Mouse (Mus musculus): ENCODE data around the gene Fh1. TPM values are rescaled to one million over a fixed set of nuclear protein-coding genes. Genes with fewer than 3 reads are reported as not detected.

Gene Fh1
- 30.2 TPM for polyA plus RNA-seq (2017; shearing (Covaris generic))

GRCm38 (mm10) chr1:175625257-175625879, at the start of gene Fh1:
Fh1 (minus strand) TSS chr1:175625635.

DNA sequence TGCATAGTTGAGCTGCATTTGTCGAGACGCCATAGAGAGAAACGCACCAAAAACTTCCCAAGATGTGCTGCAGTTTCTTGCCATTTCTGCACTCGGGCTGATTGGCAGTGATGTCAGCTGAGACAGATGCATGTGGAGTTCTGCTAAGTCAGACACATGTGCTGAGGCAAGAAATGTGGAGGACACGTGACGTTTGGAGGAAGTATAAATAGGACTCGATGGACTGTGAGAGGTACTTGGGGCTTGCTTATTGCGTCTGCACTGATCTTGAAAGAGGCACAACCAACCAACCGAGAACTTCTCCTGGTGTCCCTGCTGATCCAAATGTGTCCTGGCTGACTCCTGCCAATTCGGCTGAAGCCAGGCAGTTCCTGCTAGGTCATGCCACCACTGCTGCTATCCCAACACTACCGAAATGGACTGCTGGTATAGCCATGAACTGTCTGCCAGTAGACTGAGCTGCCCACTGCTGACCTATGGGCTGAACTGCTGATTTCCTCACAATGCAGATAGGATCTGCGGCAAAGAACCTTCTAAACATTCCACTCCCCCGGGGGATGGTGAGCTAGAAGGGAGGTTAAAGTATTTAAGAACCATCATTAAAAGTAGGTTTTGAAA, 5.5 kb downstream of the Fh1 start, which contains the start of gene Kmo:
TSS of gene Kmo (plus strand) at position 568 of the 618 bp plus-strand sequence.

Other genes starting within 250 kb of the Fh1 start
- not detected for gene Rgs7, start 133.1 kb downstream of the Fh1 start, polyA plus RNA-seq (2017; shearing (Covaris generic))
- not detected for gene Kmo, start 5.3 kb downstream of the Fh1 start, polyA plus RNA-seq (2017; shearing (Covaris generic))
- not detected for gene Opn3, start 67.1 kb upstream of the Fh1 start, polyA plus RNA-seq (2017; shearing (Covaris generic))
- 1.0 TPM for gene Chml, start 67.3 kb upstream of the Fh1 start, polyA plus RNA-seq (2017; shearing (Covaris generic))
- gene Wdr64, start 73.0 kb upstream of the Fh1 start, polyA plus RNA-seq (2017; shearing (Covaris generic)), result not detected

Measured in effector memory CD4-positive, alpha-beta T cell, adult 5 months (primary cell).